10 mouse cellular contexts compared by ENCODE assay signal in genomic region chr12:33345773-33346435, GRCm38 (mm10). TPM values are rescaled to one million over a fixed set of nuclear protein-coding genes. Genes with fewer than 3 reads are reported as not detected.
DNase-seq lines count a peak whose midpoint lies in the region; ATAC-seq lines count a peak whose summit lies in the region.
"Had no signal": no experiment of that assay in that cellular context is flagged by ENCODE, and none has a peak within 500 bp of the region (broad histone marks: within the 10 kb centered on the region; RNA-seq: fewer than 3 reads in every experiment).

No protein-coding gene starts in this region.

- no peak overlapping the region for H3K9ac ChIP-seq in kidney, embryonic 16.5 days (replicated peaks; ENCODE audit: low read length)
- no peak overlapping the region for H3K9ac ChIP-seq in hindbrain, embryonic 15.5 days
- H3K9ac ChIP-seq in neural tube, embryonic 12.5 days = no peak overlapping the region

- 0 out of 2 replicates have a peak, but pooled peaks cover 3% of the 10 kb centered on the region for H3K36me3 ChIP-seq in kidney, embryonic 16.5 days (ENCODE audit: insufficient read depth, low read length)
- peaks cover 4% of the 10 kb centered on the region; the same call in 1 of the 2 replicates for H3K36me3 ChIP-seq in hindbrain, embryonic 15.5 days
- peaks cover 7% of the 10 kb centered on the region; the same call in 1 of the 2 replicates for H3K36me3 ChIP-seq in neural tube, embryonic 12.5 days

- no peak overlapping the region for H3K4me3 ChIP-seq in kidney, embryonic 16.5 days (ENCODE audit: low read length)
- H3K4me3 ChIP-seq in hindbrain, embryonic 15.5 days = no peak overlapping the region
- H3K4me3 ChIP-seq in neural tube, embryonic 12.5 days = no peak overlapping the region

- H3K4me1 ChIP-seq in kidney, embryonic 16.5 days (ENCODE audit: insufficient read depth, low read length) = peaks cover 14% of the 10 kb centered on the region
- H3K4me1 ChIP-seq in hindbrain, embryonic 15.5 days (replicated peaks) = peaks cover 35% of the 10 kb centered on the region
- H3K4me1 ChIP-seq in neural tube, embryonic 12.5 days = peaks cover 33% of the 10 kb centered on the region

- no peak for ATAC-seq in kidney, embryonic 16.5 days (ENCODE audit: low FRiP score, low TSS enrichment)
- no peak for ATAC-seq in hindbrain, embryonic 15.5 days (ENCODE audit: low FRiP score, low read depth)
- no peak for ATAC-seq in neural tube, embryonic 12.5 days (ENCODE audit: low FRiP score, low read depth)

- H3K27me3 ChIP-seq in kidney, embryonic 16.5 days (ENCODE audit: insufficient read depth, low read length) = 0 out of 2 replicates have a peak, but pooled peaks cover 2% of the 10 kb centered on the region
- no peaks in the 10 kb centered on the region for H3K27me3 ChIP-seq in hindbrain, embryonic 15.5 days
- peaks cover 11% of the 10 kb centered on the region for H3K27me3 ChIP-seq in neural tube, embryonic 12.5 days (replicated peaks)

- H3K9me3 ChIP-seq in kidney, embryonic 16.5 days (ENCODE audit: low read length) = no peaks in the 10 kb centered on the region
- no peaks in the 10 kb centered on the region for H3K9me3 ChIP-seq in hindbrain, embryonic 15.5 days
- H3K9me3 ChIP-seq in neural tube, embryonic 12.5 days = no peaks in the 10 kb centered on the region

- peak overlapping the region; percentile 45 for H3K4me2 ChIP-seq in kidney, embryonic 16.5 days (replicated peaks; ENCODE audit: low read depth, low read length)
- H3K4me2 ChIP-seq in hindbrain, embryonic 15.5 days = peak overlapping the region; percentile 38; the same call in 1 of the 2 replicates
- H3K4me2 ChIP-seq in neural tube, embryonic 12.5 days (replicated peaks) = peak overlapping the region; percentile 58

- 25% methylated on average over 23 of the region's 23 CpGs for WGBS in kidney, embryonic 16.5 days
- WGBS in hindbrain, embryonic 15.5 days = 41% methylated on average over 23 of the region's 23 CpGs
- WGBS in neural tube, embryonic 12.5 days = 25% methylated on average over 23 of the region's 23 CpGs

- no peak overlapping the region for H3K27ac ChIP-seq in kidney, embryonic 16.5 days (ENCODE audit: low read length)
- no peak overlapping the region for H3K27ac ChIP-seq in hindbrain, embryonic 15.5 days (replicated peaks)
- H3K27ac ChIP-seq in neural tube, embryonic 12.5 days = no peak overlapping the region

- no peak for DNase-seq in kidney, postnatal 14 days
- DNase-seq in embryo, embryonic 9.5 days (ENCODE audit: extremely low spot score) = peak; percentile 26
- no peak for DNase-seq in c-Kit-positive CD71-positive TER-119-positive erythroid progenitor cells, embryonic 14.5 days (ENCODE audit: low spot score)
- DNase-seq in lung, postnatal 36 days = no peak
- DNase-seq in layer of hippocampus, postnatal 10 days (ENCODE audit: low spot score in 2 of 2) = no peak
- DNase-seq: adrenal gland, postnatal 36 days; lung, postnatal 4 days had no signal

RNA-seq across cellular contexts. Expression of gene Efcab10, which starts 48.8 kb away (rescaled TPM):
- polyA plus RNA-seq in kidney, embryonic 16.5 days (2015; fragmentation: Nextera tagmentation; extraction: Ambion mirVana) = 0.46 and 1.00 TPM in 2 replicates
- 3.8 and 4.2 TPM in 2 replicates for polyA plus RNA-seq in hindbrain, embryonic 15.5 days (2015; fragmentation: Nextera tagmentation; extraction: Ambion mirVana)
- polyA plus RNA-seq in neural tube, embryonic 12.5 days (2016; fragmentation: Nextera tagmentation; extraction: Ambion mirVana) = 0.61 and 1.1 TPM in 2 replicates
- total RNA-seq in layer of hippocampus, postnatal 10 days (2021) = 1 to 10 TPM; 2.0 to 2.3 TPM
